Mouse (Mus musculus): Measurements from ENCODE around the gene En1. TPM values are rescaled to one million over a fixed set of nuclear protein-coding genes. Genes with fewer than 3 reads are reported as not detected.

Gene En1
- polyA plus RNA-seq, 1 experiment from 2014 or later = 9.3 TPM

- Histone ChIP-seq H3K4me3 (no peak overlapping the region), H3K9ac (no peak overlapping the region), H3K36me3 (replicated peaks) (no peaks in the 10 kb centered on the region), H3K27me3 (replicated peaks) (no peaks in the 10 kb centered on the region), H3K4me1 (no peaks in the 10 kb centered on the region), H3K9me3 (no peaks in the 10 kb centered on the region), H3K4me2 (no peak overlapping the region), H3K27ac (no peak overlapping the region)
- ATAC-seq (replicated peaks) = peak; percentile 72; the same call in 1 of the 2 replicates
- WGBS = 73% methylated on average over 7 of the region's 7 CpGs
Measured at GRCm38 (mm10) chr1:120654950-120655396, 52.8 kb downstream of the En1 start.

Other genes with a start within 250 kb of the En1 start
- gene Marco, start 97.4 kb upstream of the En1 start, polyA plus RNA-seq (2015; fragmentation: Nextera tagmentation; extraction: Ambion mirVana) = 0.18 and 0.23 TPM in 2 replicates